Mouse (Mus musculus): ENCODE measurements around the gene Abt1. TPM values are rescaled to one million over a fixed set of nuclear protein-coding genes. Genes with fewer than 3 reads are reported as not detected.

Gene Abt1
- polyA plus RNA-seq, 1 experiment, result 10.0 TPM

GRCm38 (mm10) chr13:23428166-23428993 is 4.7 kb upstream of the Abt1 start:
- Histone ChIP-seq H3K27ac (ENCODE audit: insufficient read depth, low read length) (no peak overlapping the region), H3K27me3 (ENCODE audit: control insufficient read depth, insufficient read depth, low read length, poor library complexity, severe bottlenecking) (no peaks in the 10 kb centered on the region), H3K9me3 (replicated peaks; ENCODE audit: control insufficient read depth, insufficient read depth, low read length, poor library complexity, severe bottlenecking) (no peaks in the 10 kb centered on the region), H3K36me3 (ENCODE audit: control insufficient read depth, insufficient read depth, low read length, poor library complexity, severe bottlenecking) (no peaks in the 10 kb centered on the region), H3K4me1 (ENCODE audit: control insufficient read depth, insufficient read depth, low read length) (no peaks in the 10 kb centered on the region), H3K4me3 (ENCODE audit: low read depth, low read length) (no peak overlapping the region), H3K9ac (ENCODE audit: low read depth, poor library complexity, severe bottlenecking) (0 out of 2 replicates have a peak overlapping the region, but pooled peaks have one; percentile 19)
- TF ChIP-seq POLR2A (IDR thresholded peaks at IDR 0.05; ENCODE audit: insufficient read depth, low read length) (no peak), EP300 (IDR thresholded peaks at IDR 0.05; ENCODE audit: insufficient read depth, low read depth, low read length) (no peak), CTCF (IDR thresholded peaks at IDR 0.05; ENCODE audit: low read depth, low read length) (no peak)

GRCm38 (mm10) chr13:23427401-23427910 is 3.8 kb upstream of the Abt1 start:
- Histone ChIP-seq H3K9me3 (replicated peaks; ENCODE audit: control insufficient read depth, insufficient read depth, low read length, poor library complexity, severe bottlenecking) (no peaks in the 10 kb centered on the region), H3K4me3 (ENCODE audit: low read depth, low read length) (no peak overlapping the region; the same call in 1 of the 2 replicates), H3K27me3 (ENCODE audit: control insufficient read depth, insufficient read depth, low read length, poor library complexity, severe bottlenecking) (no peaks in the 10 kb centered on the region), H3K27ac (ENCODE audit: insufficient read depth, low read length) (no peak overlapping the region), H3K36me3 (ENCODE audit: control insufficient read depth, insufficient read depth, low read length, poor library complexity, severe bottlenecking) (no peaks in the 10 kb centered on the region), H3K4me1 (ENCODE audit: control insufficient read depth, insufficient read depth, low read length) (no peaks in the 10 kb centered on the region), H3K9ac (ENCODE audit: low read depth, poor library complexity, severe bottlenecking) (no peak overlapping the region)
- TF ChIP-seq CTCF (IDR thresholded peaks at IDR 0.05; ENCODE audit: low read depth, low read length), result no peak
- no peak for TF ChIP-seq EP300 (IDR thresholded peaks at IDR 0.05; ENCODE audit: insufficient read depth, low read depth, low read length)
- TF ChIP-seq POLR2A (IDR thresholded peaks at IDR 0.05; ENCODE audit: insufficient read depth, low read length), result no peak

GRCm38 (mm10) chr13:23426922-23427321 is 3.3 kb upstream of the Abt1 start:
- Histone ChIP-seq H3K4me3 (ENCODE audit: low read depth, low read length) (no peak overlapping the region), H3K9me3 (replicated peaks; ENCODE audit: control insufficient read depth, insufficient read depth, low read length, poor library complexity, severe bottlenecking) (no peaks in the 10 kb centered on the region), H3K9ac (ENCODE audit: low read depth, poor library complexity, severe bottlenecking) (no peak overlapping the region), H3K36me3 (ENCODE audit: control insufficient read depth, insufficient read depth, low read length, poor library complexity, severe bottlenecking) (peaks cover 2% of the 10 kb centered on the region; the same call in 1 of the 2 replicates), H3K27ac (ENCODE audit: insufficient read depth, low read length) (no peak overlapping the region), H3K4me1 (ENCODE audit: control insufficient read depth, insufficient read depth, low read length) (no peaks in the 10 kb centered on the region), H3K27me3 (ENCODE audit: control insufficient read depth, insufficient read depth, low read length, poor library complexity, severe bottlenecking) (no peaks in the 10 kb centered on the region)
- TF ChIP-seq POLR2A (IDR thresholded peaks at IDR 0.05; ENCODE audit: insufficient read depth, low read length), result no peak
- no peak for TF ChIP-seq EP300 (IDR thresholded peaks at IDR 0.05; ENCODE audit: insufficient read depth, low read depth, low read length)
- no peak for TF ChIP-seq CTCF (IDR thresholded peaks at IDR 0.05; ENCODE audit: low read depth, low read length)

- no peak overlapping the region for H3K4me3 ChIP-seq (ENCODE audit: low read depth, low read length)
Measured at GRCm38 (mm10) chr13:23426335-23426734, 2.7 kb upstream of the Abt1 start.

GRCm38 (mm10) chr13:23425505-23425904 is 1.8 kb upstream of the Abt1 start:
- H3K9ac ChIP-seq (ENCODE audit: low read depth, poor library complexity, severe bottlenecking), result 0 out of 2 replicates have a peak overlapping the region, but pooled peaks have one; percentile 31
- H3K4me3 ChIP-seq (ENCODE audit: low read depth, low read length), result peak overlapping the region; percentile 54
- no peak overlapping the region for H3K27ac ChIP-seq (ENCODE audit: insufficient read depth, low read length)
- TF ChIP-seq CTCF (IDR thresholded peaks at IDR 0.05; ENCODE audit: low read depth, low read length) (no peak), POLR2A (IDR thresholded peaks at IDR 0.05; ENCODE audit: insufficient read depth, low read length) (no peak), EP300 (IDR thresholded peaks at IDR 0.05; ENCODE audit: insufficient read depth, low read depth, low read length) (no peak)
- no peaks in the 10 kb centered on the region for H3K9me3 ChIP-seq (replicated peaks; ENCODE audit: control insufficient read depth, insufficient read depth, low read length, poor library complexity, severe bottlenecking)
- no peaks in the 10 kb centered on the region for H3K27me3 ChIP-seq (ENCODE audit: control insufficient read depth, insufficient read depth, low read length, poor library complexity, severe bottlenecking)
- H3K4me1 ChIP-seq (ENCODE audit: control insufficient read depth, insufficient read depth, low read length), result no peaks in the 10 kb centered on the region
- H3K36me3 ChIP-seq (ENCODE audit: control insufficient read depth, insufficient read depth, low read length, poor library complexity, severe bottlenecking), result peaks cover 14% of the 10 kb centered on the region

More at GRCm38 (mm10) chr13:23426335-23426734, 2.7 kb upstream of the Abt1 start:
- Histone ChIP-seq H3K9ac (ENCODE audit: low read depth, poor library complexity, severe bottlenecking) (no peak overlapping the region), H3K36me3 (ENCODE audit: control insufficient read depth, insufficient read depth, low read length, poor library complexity, severe bottlenecking) (peaks cover 7% of the 10 kb centered on the region), H3K4me1 (ENCODE audit: control insufficient read depth, insufficient read depth, low read length) (no peaks in the 10 kb centered on the region), H3K27me3 (ENCODE audit: control insufficient read depth, insufficient read depth, low read length, poor library complexity, severe bottlenecking) (no peaks in the 10 kb centered on the region), H3K27ac (ENCODE audit: insufficient read depth, low read length) (no peak overlapping the region), H3K9me3 (replicated peaks; ENCODE audit: control insufficient read depth, insufficient read depth, low read length, poor library complexity, severe bottlenecking) (no peaks in the 10 kb centered on the region)
- TF ChIP-seq POLR2A (IDR thresholded peaks at IDR 0.05; ENCODE audit: insufficient read depth, low read length), result no peak
- no peak for TF ChIP-seq CTCF (IDR thresholded peaks at IDR 0.05; ENCODE audit: low read depth, low read length)
- no peak for TF ChIP-seq EP300 (IDR thresholded peaks at IDR 0.05; ENCODE audit: insufficient read depth, low read depth, low read length)

All from ES-Bruce4 (cell line).